Mouse (Mus musculus) stomach, adult 2 months (tissue): ENCODE results near the gene Slc22a29. TPM values are rescaled to one million over a fixed set of nuclear protein-coding genes. Genes with fewer than 3 reads are reported as not detected.

Source experiments
- polyA plus RNA-seq: library from polyadenylated mRNA; depleted of rRNA; stranded (reverse); fragments of >200 nt; gene quantifications from 2 replicates; pipeline ENCODE4 v1.2.3, GENCODE M21; 2012; rRNA removed

Gene Slc22a29
- polyA plus RNA-seq, result 0.10 TPM in 1 of 2 replicates, not detected in the other

DNA sequence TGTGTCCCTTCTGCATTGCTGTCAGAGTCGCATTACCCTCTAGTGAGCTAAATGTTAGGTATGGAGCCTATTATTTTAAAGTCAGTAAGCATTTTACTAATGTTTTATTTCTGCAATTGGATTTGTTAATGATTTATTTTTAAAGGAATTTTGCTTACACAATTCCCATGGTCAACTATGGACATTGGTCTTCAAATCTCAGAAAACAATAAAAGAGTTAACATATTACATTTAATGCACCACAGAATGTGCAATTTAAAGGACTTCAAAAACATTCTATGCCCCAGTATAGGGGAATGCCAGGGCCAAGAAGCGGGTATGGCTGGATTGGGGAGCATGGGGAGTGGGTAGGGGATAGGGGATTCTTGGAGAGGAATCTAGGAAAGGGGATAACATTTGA is at the start of gene Slc22a29:
Gene Slc22a29 (minus strand): TSS at position 101 of the 400 bp plus-strand sequence.

DNA sequence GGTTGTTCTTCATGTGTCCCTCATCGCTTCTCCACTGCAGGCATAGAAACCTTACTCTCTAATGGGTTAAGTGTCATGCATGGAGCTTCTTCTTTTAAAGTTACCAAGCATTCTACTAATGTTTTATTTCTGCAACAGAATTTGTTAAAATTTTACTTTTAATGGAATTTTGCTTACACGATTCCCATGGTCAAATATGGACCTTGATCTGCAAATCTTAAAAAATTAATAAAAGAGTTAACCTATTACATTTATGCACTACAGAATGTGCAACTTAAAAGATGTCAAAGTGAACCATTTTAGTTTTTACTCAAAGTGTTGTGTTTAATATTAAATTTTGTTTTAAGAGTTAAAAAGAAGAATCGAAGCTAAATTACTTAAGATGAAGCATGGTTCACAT is 86.8 kb downstream of the Slc22a29 start, which contains the start of gene Slc22a28:
Gene Slc22a28 (minus strand): TSS at position 102 of the 400 bp plus-strand sequence.

Other genes with a start within 250 kb of the Slc22a29 start
- not detected in 2 replicates for gene Slc22a28, start 86.9 kb downstream of the Slc22a29 start, polyA plus RNA-seq
- gene Slc22a30, start 186.2 kb upstream of the Slc22a29 start, polyA plus RNA-seq, result not detected in 2 replicates